Mouse (Mus musculus) stomach, embryonic 15.5 days (tissue): Measurements from ENCODE around the gene Urm1. TPM values are rescaled to one million over a fixed set of nuclear protein-coding genes. Genes with fewer than 3 reads are reported as not detected.

ENCODE experiments used
- ATAC-seq: fragments of 200-750 bp; cut with Nextera tagmentation; 2 replicates; pipeline ENCODE4 v1.8.0; 2017; ENCODE audit warnings: low read depth, moderate number of reproducible peaks, moderate TSS enrichment; ENCODE audit not compliant: insufficient read depth, low FRiP score
- H3K27ac ChIP-seq: fragments of 300-500 bp; sonication (generic); 2 replicates; pipeline ENCODE4 v1.5.1; 2015; ENCODE audit warnings: mild to moderate bottlenecking, inconsistent platforms
- H3K27me3 ChIP-seq: fragments of 300-500 bp; sonication (generic); replicated peaks from 2 replicates; pipeline ENCODE4 v1.6.1; 2015; ENCODE audit warnings: inconsistent platforms
- H3K36me3 ChIP-seq: fragments of 300-500 bp; sonication (generic); 2 replicates; pipeline ENCODE4 v1.6.1; 2015; ENCODE audit warnings: inconsistent platforms
- H3K4me1 ChIP-seq: fragments of 300-500 bp; sonication (generic); 2 replicates; pipeline ENCODE4 v1.6.1; 2015; ENCODE audit warnings: inconsistent platforms
- H3K4me2 ChIP-seq: fragments of 300-500 bp; sonication (generic); 2 replicates; pipeline ENCODE4 v1.6.1; 2015; ENCODE audit warnings: mild to moderate bottlenecking, inconsistent platforms
- H3K4me3 ChIP-seq: fragments of 300-500 bp; sonication (generic); replicated peaks from 2 replicates; pipeline ENCODE4 v1.5.1; 2015; ENCODE audit warnings: inconsistent platforms
- H3K9ac ChIP-seq: fragments of 300-500 bp; sonication (generic); 2 replicates; pipeline ENCODE4 v1.6.1; 2015; ENCODE audit warnings: inconsistent platforms
- H3K9me3 ChIP-seq: fragments of 300-500 bp; sonication (generic); 2 replicates; pipeline ENCODE4 v1.6.1; 2016; ENCODE audit warnings: inconsistent platforms
- WGBS: fragments of 180-500 bp; shearing (Covaris S2); methylation state at CpG from one replicate; pipeline ENCODE4 v1.1.7; 2015; 5-methylcytosine and 5-hydroxymethylcytosine counted together
- polyA plus RNA-seq: library from polyadenylated mRNA; unstranded; fragments of >200 nt; fragmentation: Nextera tagmentation; extraction: Ambion mirVana; gene quantifications from 2 replicates; pipeline ENCODE4 v1.2.1, GENCODE M21; 2015

Urm1 gene
- polyA plus RNA-seq, 1 experiment from 2014 or later, result 19.1 TPM

- peak overlapping the region; percentile 81 for H3K4me2 ChIP-seq
- H3K9me3 ChIP-seq, result no peaks in the 10 kb centered on the region
- peak overlapping the region; percentile 83 for H3K9ac ChIP-seq
- peak overlapping the region; percentile 86 for H3K4me3 ChIP-seq
- H3K27ac ChIP-seq, result peak overlapping the region; percentile 81
- peak; percentile 1; the same call in 1 of the 2 replicates for ATAC-seq
- no peaks in the 10 kb centered on the region for H3K27me3 ChIP-seq
- H3K4me1 ChIP-seq, result peaks cover 9% of the 10 kb centered on the region; the same call in 1 of the 2 replicates
- under 1% methylated on average over 37 of the region's 39 CpGs for WGBS
- H3K36me3 ChIP-seq, result peaks cover 24% of the 10 kb centered on the region
Measured at GRCm38 (mm10) chr2:29802827-29803201, 17.1 kb upstream of the Urm1 start.

DNA sequence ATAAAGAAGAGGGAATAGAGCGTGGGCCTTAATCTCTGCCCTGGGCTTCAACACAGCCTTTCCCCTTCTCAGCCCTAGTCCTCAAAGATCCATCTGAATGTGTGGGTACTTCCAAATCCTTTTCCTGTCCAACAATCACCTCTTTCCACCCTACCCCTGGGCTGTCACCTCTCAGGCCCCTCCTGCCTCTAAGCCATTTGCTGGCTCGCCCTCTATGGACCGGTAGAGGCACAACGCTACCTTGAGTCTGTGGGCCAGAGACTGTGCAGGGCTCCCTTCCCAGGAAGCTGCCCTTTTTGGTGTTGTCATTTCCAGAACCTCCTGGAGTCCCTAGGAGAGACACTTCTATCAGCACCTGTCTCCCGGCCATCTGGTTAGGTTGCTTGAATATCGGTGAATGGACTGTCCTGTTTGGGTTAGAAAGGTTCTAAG lies 16.5 kb upstream of the Urm1 start:
- H3K27ac ChIP-seq, result no peak overlapping the region
- peaks cover 9% of the 10 kb centered on the region; the same call in 1 of the 2 replicates for H3K4me1 ChIP-seq
- no peaks in the 10 kb centered on the region for H3K9me3 ChIP-seq
- peak; percentile 33; the same call in 1 of the 2 replicates for ATAC-seq
- peaks cover 27% of the 10 kb centered on the region for H3K36me3 ChIP-seq
- no peaks in the 10 kb centered on the region for H3K27me3 ChIP-seq
- H3K4me3 ChIP-seq, result peak overlapping the region; percentile 86
- peak overlapping the region; percentile 81 for H3K4me2 ChIP-seq
- H3K9ac ChIP-seq, result peak overlapping the region; percentile 83
- WGBS, result 21% methylated on average over 6 of the region's 6 CpGs

GRCm38 (mm10) chr2:29815678-29816371 lies 4.0 kb upstream of the Urm1 start:
- no peak overlapping the region for H3K9ac ChIP-seq
- H3K36me3 ChIP-seq, result peaks cover 34% of the 10 kb centered on the region
- peaks cover 10% of the 10 kb centered on the region for H3K4me1 ChIP-seq
- ATAC-seq, result no peak
- no peak overlapping the region for H3K4me3 ChIP-seq
- no peak overlapping the region for H3K27ac ChIP-seq
- WGBS, result 85% methylated on average over 11 of the region's 11 CpGs
- H3K27me3 ChIP-seq, result no peaks in the 10 kb centered on the region
- H3K9me3 ChIP-seq, result no peaks in the 10 kb centered on the region
- H3K4me2 ChIP-seq, result no peak overlapping the region

DNA sequence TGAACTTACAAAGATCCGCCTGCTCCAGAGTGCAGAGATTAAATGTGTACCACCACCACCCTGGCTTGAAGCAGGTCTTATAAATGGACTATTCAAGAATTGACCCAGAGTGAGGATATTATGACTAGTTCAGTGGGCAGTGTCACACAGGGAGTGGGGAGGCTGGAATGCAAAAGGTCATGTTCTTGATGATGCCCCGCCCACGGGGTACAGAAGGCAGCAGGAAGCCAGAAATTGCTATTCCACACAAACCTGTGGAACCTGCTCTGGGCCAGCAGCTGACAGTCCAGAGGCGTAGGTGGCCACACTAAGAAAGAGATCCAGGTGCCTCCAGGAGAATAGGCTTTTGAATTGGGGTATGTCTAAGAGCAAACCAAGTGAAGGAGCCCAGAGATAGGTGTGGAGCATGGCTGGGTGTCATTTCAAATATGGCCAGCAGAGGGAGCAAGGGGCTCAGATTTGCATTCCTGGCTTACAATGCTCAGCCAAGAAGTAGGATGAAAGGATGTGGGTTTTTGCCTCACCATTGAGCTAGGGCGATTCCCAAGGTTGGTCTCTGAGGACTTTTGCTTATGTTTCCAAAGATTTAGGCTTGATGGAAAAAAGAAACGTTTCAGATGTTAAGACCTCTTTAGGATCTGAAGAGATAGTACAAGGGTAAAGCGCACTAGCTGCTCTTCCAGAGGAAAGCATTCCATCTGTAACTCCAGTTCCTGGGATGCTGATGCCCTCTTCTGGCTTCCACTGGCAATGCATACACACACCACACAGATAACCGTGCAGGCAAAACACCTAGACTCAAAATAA lies 2.2 kb upstream of the Urm1 start:
- H3K4me3 ChIP-seq, result no peak overlapping the region
- peaks cover 17% of the 10 kb centered on the region for H3K36me3 ChIP-seq
- no peaks in the 10 kb centered on the region for H3K9me3 ChIP-seq
- peak; percentile 71 for ATAC-seq
- H3K4me1 ChIP-seq, result peaks cover 14% of the 10 kb centered on the region
- no peaks in the 10 kb centered on the region for H3K27me3 ChIP-seq
- H3K27ac ChIP-seq, result peak overlapping the region; percentile 44; the same call in 1 of the 2 replicates
- peak overlapping the region; percentile 40; the same call in 1 of the 2 replicates for H3K4me2 ChIP-seq
- WGBS, result 31% methylated on average over 8 of the region's 8 CpGs
- no peak overlapping the region for H3K9ac ChIP-seq

- peak overlapping the region; percentile 79 for H3K4me2 ChIP-seq
- 27% methylated on average over 2 of the region's 2 CpGs for WGBS
- peaks cover 14% of the 10 kb centered on the region for H3K4me1 ChIP-seq
- H3K9ac ChIP-seq, result no peak overlapping the region
- ATAC-seq, result no peak
- H3K9me3 ChIP-seq, result no peaks in the 10 kb centered on the region
- H3K27me3 ChIP-seq, result no peaks in the 10 kb centered on the region
- no peak overlapping the region for H3K4me3 ChIP-seq
- peak overlapping the region; percentile 5; the same call in 1 of the 2 replicates for H3K27ac ChIP-seq
- peaks cover 7% of the 10 kb centered on the region for H3K36me3 ChIP-seq
Measured at GRCm38 (mm10) chr2:29819363-29819762, 512 bp upstream of the Urm1 start.

DNA sequence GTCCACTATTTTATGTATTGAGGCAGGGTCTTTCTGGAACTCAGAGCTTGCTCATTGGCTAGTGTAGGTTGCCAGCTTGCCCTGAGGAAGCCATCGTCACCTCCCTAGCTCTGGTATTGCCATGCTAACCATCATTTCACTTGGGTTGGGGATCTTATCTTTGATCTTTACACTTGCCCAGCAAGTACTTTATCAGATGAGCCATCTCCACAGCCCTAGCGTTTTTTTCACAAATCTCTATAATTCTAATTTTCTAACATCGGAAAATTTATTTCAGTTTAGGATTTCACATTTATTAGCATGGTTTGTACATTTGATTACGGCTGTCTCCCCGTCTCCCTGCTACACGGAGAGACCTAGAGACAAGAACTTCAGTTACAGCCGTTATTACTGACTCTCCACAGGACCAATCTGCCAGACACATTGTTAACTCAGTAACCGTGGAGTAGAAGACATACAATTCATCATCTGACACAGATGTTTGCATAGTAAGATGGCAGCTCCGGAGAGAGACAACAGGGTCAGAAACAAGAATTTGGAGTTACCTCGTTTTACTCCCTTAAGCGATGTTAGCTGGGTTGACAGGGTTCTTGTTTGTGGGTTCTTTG lies 6.5 kb downstream of the Urm1 start:
- 7% methylated on average over 11 of the region's 11 CpGs for WGBS
- Histone ChIP-seq H3K9me3 (no peaks in the 10 kb centered on the region), H3K36me3 (0 out of 2 replicates have a peak, but pooled peaks cover 4% of the 10 kb centered on the region), H3K4me1 (peaks cover 12% of the 10 kb centered on the region), H3K4me2 (peak overlapping the region; percentile 70), H3K27ac (peak overlapping the region; percentile 90), H3K9ac (peak overlapping the region; percentile 55), H3K27me3 (no peaks in the 10 kb centered on the region), H3K4me3 (peak overlapping the region; percentile 87)
- ATAC-seq, result no peak

- Histone ChIP-seq H3K4me3 (peak overlapping the region; percentile 87), H3K4me2 (peak overlapping the region; percentile 74), H3K9me3 (no peaks in the 10 kb centered on the region), H3K9ac (peak overlapping the region; percentile 75), H3K27ac (peak overlapping the region; percentile 90), H3K4me1 (peaks cover 12% of the 10 kb centered on the region), H3K27me3 (no peaks in the 10 kb centered on the region), H3K36me3 (0 out of 2 replicates have a peak, but pooled peaks cover 4% of the 10 kb centered on the region)
- WGBS, result under 1% methylated on average over 48 of the region's 48 CpGs
- peak; percentile 96 for ATAC-seq
Measured at GRCm38 (mm10) chr2:29826926-29827708, 7.2 kb downstream of the Urm1 start.

DNA sequence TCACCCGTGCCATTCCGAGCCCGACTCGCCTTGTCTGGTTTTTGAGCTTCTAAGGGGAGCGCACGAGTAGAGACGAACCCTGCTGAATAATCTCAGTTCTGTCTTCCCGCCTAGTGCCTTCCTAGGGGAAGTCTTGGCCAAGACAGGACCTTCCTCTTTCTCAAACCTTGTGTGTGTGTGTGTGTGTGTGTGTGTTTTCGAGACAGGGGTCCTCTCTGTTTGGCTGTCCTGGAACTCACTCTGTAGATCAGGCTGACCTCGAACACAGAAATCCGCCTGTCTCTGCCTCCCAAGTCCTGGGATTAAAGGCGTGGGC lies 7.8 kb downstream of the Urm1 start:
- peak overlapping the region; percentile 63; the same call in 1 of the 2 replicates for H3K27ac ChIP-seq
- no peak for ATAC-seq
- WGBS, result 2% methylated on average over 12 of the region's 12 CpGs
- peak overlapping the region; percentile 87 for H3K4me3 ChIP-seq
- H3K36me3 ChIP-seq, result 0 out of 2 replicates have a peak, but pooled peaks cover 4% of the 10 kb centered on the region
- no peaks in the 10 kb centered on the region for H3K27me3 ChIP-seq
- peak overlapping the region; percentile 75 for H3K9ac ChIP-seq
- H3K9me3 ChIP-seq, result no peaks in the 10 kb centered on the region
- H3K4me2 ChIP-seq, result peak overlapping the region; percentile 74
- H3K4me1 ChIP-seq, result peaks cover 12% of the 10 kb centered on the region

GRCm38 (mm10) chr2:29831106-29831505 lies 11.2 kb downstream of the Urm1 start:
- peaks cover 24% of the 10 kb centered on the region; the same call in 1 of the 2 replicates for H3K36me3 ChIP-seq
- peaks cover 12% of the 10 kb centered on the region for H3K4me1 ChIP-seq
- H3K9ac ChIP-seq, result no peak overlapping the region
- H3K27me3 ChIP-seq, result no peaks in the 10 kb centered on the region
- H3K27ac ChIP-seq, result no peak overlapping the region
- H3K4me2 ChIP-seq, result no peak overlapping the region
- H3K9me3 ChIP-seq, result no peaks in the 10 kb centered on the region
- no peak overlapping the region for H3K4me3 ChIP-seq
- ATAC-seq, result no peak
- WGBS, result 80% methylated on average over 4 of the region's 4 CpGs

DNA sequence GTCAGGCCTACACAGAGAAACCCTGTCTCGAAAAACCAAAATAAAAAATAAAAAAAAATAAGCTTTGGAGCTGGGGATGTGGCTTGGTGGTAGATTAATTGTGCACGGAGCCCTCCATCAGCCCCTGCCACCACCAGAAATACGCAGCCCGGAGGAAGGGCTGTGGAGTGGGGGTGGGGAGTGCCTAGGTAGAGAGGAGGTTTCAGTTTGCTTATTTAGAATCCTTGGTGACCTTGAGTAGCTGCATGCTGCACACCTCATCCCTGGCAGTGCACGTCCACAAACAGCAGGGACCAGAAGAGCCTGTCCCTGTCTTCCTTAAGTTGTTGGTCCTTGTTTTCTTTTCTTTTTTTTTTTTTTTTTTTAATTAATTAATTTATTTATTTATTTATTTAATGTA lies 13.9 kb downstream of the Urm1 start:
- H3K4me3 ChIP-seq, result no peak overlapping the region
- H3K36me3 ChIP-seq, result peaks cover 23% of the 10 kb centered on the region; the same call in 1 of the 2 replicates
- H3K4me1 ChIP-seq, result peaks cover under 1% of the 10 kb centered on the region; the same call in 1 of the 2 replicates
- WGBS, result 90% methylated on average over 5 of the region's 5 CpGs
- no peak for ATAC-seq
- no peaks in the 10 kb centered on the region for H3K27me3 ChIP-seq
- H3K9ac ChIP-seq, result no peak overlapping the region
- H3K4me2 ChIP-seq, result no peak overlapping the region
- H3K9me3 ChIP-seq, result no peaks in the 10 kb centered on the region
- H3K27ac ChIP-seq, result no peak overlapping the region

- Histone ChIP-seq H3K36me3 (peaks cover 21% of the 10 kb centered on the region; the same call in 1 of the 2 replicates), H3K4me2 (no peak overlapping the region), H3K4me3 (no peak overlapping the region), H3K27ac (no peak overlapping the region), H3K9ac (no peak overlapping the region), H3K4me1 (no peaks in the 10 kb centered on the region), H3K9me3 (no peaks in the 10 kb centered on the region), H3K27me3 (no peaks in the 10 kb centered on the region)
- WGBS, result 69% methylated on average over 2 of the region's 2 CpGs
- no peak for ATAC-seq
Measured at GRCm38 (mm10) chr2:29835391-29835899, 15.6 kb downstream of the Urm1 start.
